Mouse (Mus musculus): ENCODE measurements around the gene Gpr61.

GRCm38 (mm10) chr3:108193686-108194085 lies 39.0 kb upstream of the Gpr61 start:
- TF ChIP-seq EP300 (optimal IDR thresholded peaks at IDR 0.05) (no peak), CTCF (IDR thresholded peaks at IDR 0.05; ENCODE audit: low read depth) (no peak)
